Mouse (Mus musculus) cerebellum, postnatal 14 days (tissue): ENCODE measurements around the gene Tmed8.
"Not testable (repeated sequence)": the region's sequence is repeated elsewhere in the genome, so short reads cannot be mapped to it uniquely, and the experiment has no call there.

Experiments
- DNase-seq, 2 experiments: peaks; one replicate each; pipeline ENCODE4 v3.0.0; 2021; ENCODE audit warnings: mixed read lengths in 2 of 2

Gene Tmed8

DNA sequence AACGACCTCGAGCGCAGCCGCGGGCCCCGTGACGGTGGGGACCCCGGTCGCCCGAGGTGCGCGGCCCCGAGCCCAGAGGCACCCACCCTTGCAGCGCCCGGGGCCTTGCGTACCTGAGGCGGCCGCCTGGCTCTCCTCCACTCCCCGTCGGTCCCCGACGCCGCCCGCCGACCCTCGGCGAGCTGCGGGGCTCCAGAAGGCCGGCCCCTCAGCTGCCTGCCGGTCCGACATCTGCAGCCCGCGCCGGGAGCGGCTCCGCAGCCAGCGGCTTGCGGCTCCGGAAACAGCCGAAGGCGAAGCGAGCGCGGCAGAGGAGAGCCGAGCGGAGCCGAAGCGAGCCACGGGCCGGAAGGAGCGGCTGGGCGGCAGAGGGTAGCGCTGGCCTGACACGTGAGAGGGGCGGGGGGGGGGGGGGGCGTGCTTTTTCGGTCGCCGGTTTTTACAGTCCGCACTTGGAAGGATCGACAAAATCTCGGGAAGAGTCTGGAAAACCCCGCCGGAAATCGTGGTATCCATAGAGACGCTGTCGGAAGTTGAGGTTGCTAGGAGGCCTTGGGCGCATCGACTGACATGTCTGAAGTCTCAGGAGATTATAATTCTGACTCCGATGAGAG lies at the start of gene Tmed8:
Gene Tmed8, minus strand, starts transcription at position 482 of the 614 bp plus-strand sequence.
- peak; percentile 82 to 87 for DNase-seq

GRCm38 (mm10) chr12:87238632-87239031 lies 38.4 kb upstream of the Tmed8 start, which contains the start of gene Noxred1:
Noxred1 (minus strand) TSS chr12:87238732.
- no peak for DNase-seq

DNA sequence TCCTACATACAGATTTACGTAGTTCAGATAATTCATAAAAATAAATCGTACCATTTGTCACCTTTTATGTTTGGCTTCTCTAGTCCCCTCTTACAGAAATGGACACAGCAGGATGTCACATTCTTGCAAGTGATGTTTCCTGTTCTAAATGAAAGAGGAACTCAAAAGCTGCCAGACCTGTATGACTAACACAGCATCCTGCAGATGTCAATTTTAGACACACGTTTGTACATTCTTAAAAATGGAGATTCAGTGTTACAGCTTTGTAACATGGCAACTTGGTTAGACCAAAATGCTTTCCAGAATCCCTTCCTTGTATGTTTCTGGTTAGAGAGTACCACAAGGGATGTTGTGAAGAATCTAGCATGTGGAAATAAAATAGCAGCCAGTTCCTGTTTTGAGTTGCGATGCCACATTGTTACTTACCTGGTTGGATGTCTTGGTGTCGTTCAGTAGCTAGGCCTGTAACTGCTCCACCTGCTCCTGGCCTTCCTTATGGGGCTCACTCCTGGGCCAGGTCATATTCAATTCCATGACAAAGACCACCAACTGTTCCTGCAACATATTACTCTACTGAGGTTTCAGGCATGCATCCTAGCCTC lies 36.7 kb upstream of the Tmed8 start:
- DNase-seq, result no peak

GRCm38 (mm10) chr12:87230379-87230895 lies 30.2 kb upstream of the Tmed8 start:
- no peak for DNase-seq

DNA sequence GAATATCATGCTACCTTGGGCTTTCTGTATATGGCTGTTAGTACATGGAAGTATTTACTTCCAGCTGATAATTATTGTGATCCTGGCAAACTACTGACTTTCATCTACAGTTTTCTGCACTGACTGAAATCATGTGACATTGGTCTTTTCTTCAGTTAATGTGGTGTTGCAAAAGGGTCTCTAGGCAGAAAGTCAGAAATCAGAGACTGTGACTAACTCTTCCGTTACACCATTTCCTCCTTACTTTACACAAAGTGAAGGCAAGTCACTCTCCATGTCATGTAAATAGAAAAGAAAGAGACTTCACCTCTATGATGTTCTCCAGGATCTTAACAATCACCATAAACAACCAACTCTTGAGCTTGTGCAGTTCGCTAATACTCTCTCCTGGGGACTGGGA lies 29.4 kb upstream of the Tmed8 start:
- DNase-seq, result no peak

- no peak for DNase-seq
These were observed 26.5 kb upstream of the Tmed8 start for GRCm38 (mm10) chr12:87226801-87227200.

DNA sequence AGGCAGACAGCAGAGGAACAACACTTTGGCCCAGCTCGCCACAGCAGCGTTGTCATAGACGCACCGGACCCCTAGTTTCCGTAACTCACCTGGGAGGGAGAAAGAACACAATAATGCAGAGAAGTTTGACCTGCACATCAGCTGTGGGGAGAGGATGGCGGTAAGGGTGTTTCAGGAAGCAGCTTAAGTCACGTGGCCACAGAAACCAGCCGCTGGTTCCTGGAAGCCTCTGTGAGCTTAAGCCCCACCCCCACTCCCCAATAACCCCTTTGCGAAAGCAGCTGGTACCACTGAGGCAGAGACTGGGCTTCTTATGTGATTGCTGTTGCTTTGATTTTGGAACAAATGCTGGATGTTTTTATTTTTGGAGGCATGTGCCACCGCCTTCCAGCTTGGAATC lies 24.7 kb upstream of the Tmed8 start:
- no peak for DNase-seq

GRCm38 (mm10) chr12:87219362-87219761 lies 19.1 kb upstream of the Tmed8 start:
- peak; percentile 58 to 73 for DNase-seq

DNA sequence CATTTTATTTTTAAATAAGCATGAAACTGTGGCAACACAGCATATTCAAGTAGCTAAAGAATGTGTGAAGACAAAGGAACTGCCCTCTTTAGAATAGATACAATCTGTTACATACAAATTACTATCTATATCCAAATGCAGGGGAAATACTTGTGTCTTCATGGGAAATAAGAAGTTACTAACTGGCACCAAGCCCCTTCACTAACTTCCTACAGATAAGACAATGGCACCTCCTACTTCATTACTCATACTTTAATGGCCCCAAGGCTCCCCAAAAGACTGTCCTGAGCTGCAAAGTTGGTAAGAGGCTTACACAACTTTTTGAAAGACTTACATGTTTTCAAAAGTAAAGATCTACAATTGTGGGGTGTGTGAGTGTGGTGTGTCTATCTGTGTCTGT lies 17.3 kb upstream of the Tmed8 start:
- no peak for DNase-seq

DNA sequence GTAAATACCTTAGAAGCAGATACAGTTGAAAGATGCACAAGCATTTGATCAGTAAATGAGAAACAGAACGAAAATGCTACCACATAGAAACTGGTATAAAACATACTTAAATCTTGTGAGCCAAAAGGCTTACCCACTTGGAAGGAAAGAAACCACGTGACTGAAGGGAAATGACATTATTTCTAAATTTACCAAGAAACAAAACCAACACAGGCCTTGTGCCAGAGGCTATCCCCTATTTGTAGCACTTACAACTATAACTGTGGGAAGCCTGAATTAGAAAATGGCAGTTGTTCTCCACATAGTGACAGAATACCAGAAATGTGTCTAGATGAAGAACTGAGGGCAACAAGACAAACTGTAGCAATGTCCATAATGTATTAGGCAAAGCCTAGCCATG lies 15.8 kb upstream of the Tmed8 start:
- DNase-seq, result no peak

GRCm38 (mm10) chr12:87212844-87213606 lies 12.8 kb upstream of the Tmed8 start:
- DNase-seq, result no peak

- not testable (repeated sequence) for DNase-seq
These were observed 5.5 kb upstream of the Tmed8 start for GRCm38 (mm10) chr12:87205789-87206188.

DNA sequence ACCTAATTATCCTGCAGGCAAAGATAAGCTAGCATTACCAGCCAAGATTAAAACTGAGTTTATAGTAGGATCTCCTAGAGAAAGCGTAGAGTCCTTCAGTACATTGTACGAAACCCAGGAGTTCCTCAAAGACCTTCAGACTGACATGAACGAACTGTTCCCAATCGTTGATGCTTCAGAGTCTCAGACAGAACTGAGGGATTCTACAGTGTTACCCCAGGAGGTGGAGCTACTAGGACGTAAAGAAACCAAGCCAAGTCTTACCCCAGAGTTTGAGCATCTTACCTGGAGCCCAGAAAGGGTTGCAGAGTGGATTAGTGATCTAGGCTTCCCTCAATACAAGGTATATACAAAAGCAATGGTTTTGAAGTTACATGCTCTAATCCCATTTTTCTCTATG lies 1.4 kb upstream of the Tmed8 start:
- DNase-seq, result no peak

- peak; percentile 61 for DNase-seq
These were observed 865 bp downstream of the Tmed8 start, which contains the start of gene Samd15 for GRCm38 (mm10) chr12:87199206-87199972. Samd15 (plus strand) TSS chr12:87199723.

- no peak for DNase-seq
These were observed 1.5 kb downstream of the Tmed8 start for GRCm38 (mm10) chr12:87198792-87199191.

DNA sequence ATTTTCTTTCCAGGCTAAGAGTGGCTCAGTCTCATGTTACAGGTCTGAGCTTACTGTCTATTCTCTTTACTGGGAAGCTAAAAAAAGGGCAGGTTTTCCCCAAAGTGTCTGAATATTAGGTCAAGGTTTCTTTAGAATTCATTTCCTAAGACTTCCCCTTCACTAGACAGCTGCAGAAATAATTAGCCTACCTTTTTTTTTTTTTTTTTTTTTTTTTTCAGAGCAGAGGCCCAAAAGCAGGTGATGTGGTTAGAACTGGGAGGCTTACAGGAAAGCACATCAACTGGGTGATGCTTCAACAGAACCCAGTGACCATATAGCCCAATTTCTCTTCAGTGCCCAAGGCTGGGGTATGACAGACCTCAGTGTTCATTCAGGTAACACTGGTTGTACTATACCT lies 3.9 kb downstream of the Tmed8 start:
- DNase-seq, result no peak

DNA sequence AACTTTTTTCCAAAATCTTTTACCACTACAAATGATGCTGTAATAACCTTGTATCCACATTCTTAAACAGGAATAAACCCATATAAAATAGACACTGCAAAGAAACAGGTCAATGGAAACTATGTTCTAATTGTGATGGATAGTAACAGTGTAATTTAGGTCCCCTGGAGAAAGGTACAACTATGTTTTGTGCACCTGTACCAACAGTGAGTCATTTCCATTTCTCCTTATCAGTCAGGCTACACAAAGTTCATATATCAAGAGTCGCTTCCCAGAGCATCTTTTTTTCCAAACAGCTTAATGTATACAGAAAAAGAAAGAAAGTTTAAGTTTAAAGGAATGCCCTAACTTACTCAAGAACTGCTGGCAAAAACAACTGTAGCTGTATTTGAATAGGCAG lies 5.2 kb downstream of the Tmed8 start:
- DNase-seq, result no peak

GRCm38 (mm10) chr12:87193008-87193407 lies 7.2 kb downstream of the Tmed8 start:
- no peak for DNase-seq

DNA sequence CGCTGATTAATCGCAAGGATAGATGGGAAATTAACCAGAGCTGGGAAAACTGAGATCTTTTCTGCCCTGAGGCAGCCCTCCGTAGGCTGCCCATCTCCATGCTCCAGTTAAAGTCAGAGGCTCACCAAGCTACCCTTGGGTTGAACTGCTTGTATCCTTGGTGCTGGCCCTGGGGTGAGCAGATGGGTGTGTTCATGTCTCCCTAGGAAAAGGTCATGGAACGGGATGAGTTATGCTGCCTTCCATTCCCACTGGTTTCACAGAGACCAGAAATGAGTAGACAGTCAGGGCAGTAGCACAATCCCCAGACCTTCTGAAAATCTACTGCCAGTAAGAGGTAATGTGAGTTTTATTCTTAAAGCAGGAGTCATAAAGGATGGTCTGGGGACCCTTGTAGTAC lies 22.6 kb downstream of the Tmed8 start:
- no peak for DNase-seq

- DNase-seq, result no peak
These were observed 24.9 kb downstream of the Tmed8 start for GRCm38 (mm10) chr12:87175194-87175946.

DNA sequence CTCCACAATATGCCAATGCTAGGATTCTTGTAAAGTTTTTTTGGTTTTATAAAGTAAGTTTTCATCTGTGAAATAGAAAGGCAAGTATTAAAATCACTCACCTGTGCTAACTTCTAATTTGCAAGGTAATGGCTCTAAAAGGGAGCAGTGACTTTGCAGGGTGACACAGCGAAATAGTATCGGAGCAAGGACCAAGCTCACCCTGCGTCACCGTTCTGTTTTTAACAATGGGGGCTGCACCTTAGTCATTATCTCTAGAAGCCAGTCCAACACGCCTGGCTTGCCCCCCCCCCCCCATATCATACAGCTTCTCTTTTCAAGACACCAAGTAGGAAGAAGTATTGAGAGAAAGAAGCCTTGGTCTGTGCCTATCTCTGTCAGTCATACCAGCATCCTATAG lies 39.4 kb downstream of the Tmed8 start:
- no peak for DNase-seq

GRCm38 (mm10) chr12:87160310-87160709 lies 39.9 kb downstream of the Tmed8 start:
- DNase-seq, result no peak
